Mouse (Mus musculus): ENCODE data around the gene Tns1. TPM values are rescaled to one million over a fixed set of nuclear protein-coding genes. Genes with fewer than 3 reads are reported as not detected.
"Not testable (repeated sequence)": the region's sequence is repeated elsewhere in the genome, so short reads cannot be mapped to it uniquely, and the experiment has no call there.

Gene Tns1
- total RNA-seq, 1 experiment from 2014 or later: 7.6 TPM

- ATAC-seq (ENCODE audit: extremely low read depth, insufficient number of reproducible peaks, low FRiP score, poor library complexity, severe bottlenecking): no peak
These were observed 210.9 kb downstream of the Tns1 start for GRCm38 (mm10) chr1:73913071-73914005.

GRCm38 (mm10) chr1:73912466-73912865, 211.8 kb downstream of the Tns1 start:
- no peak for ATAC-seq (ENCODE audit: extremely low read depth, insufficient number of reproducible peaks, low FRiP score, poor library complexity, severe bottlenecking)

GRCm38 (mm10) chr1:73911981-73912380, 212.3 kb downstream of the Tns1 start:
- no peak for ATAC-seq (ENCODE audit: extremely low read depth, insufficient number of reproducible peaks, low FRiP score, poor library complexity, severe bottlenecking)

- no peak for ATAC-seq (ENCODE audit: extremely low read depth, insufficient number of reproducible peaks, low FRiP score, poor library complexity, severe bottlenecking)
These were observed 213.5 kb downstream of the Tns1 start for GRCm38 (mm10) chr1:73910701-73911100.

- no peak for ATAC-seq (ENCODE audit: extremely low read depth, insufficient number of reproducible peaks, low FRiP score, poor library complexity, severe bottlenecking)
These were observed 214.1 kb downstream of the Tns1 start for GRCm38 (mm10) chr1:73910111-73910510.

GRCm38 (mm10) chr1:73909191-73909983, 214.9 kb downstream of the Tns1 start:
- ATAC-seq (ENCODE audit: extremely low read depth, insufficient number of reproducible peaks, low FRiP score, poor library complexity, severe bottlenecking): no peak

GRCm38 (mm10) chr1:73908081-73908960, 215.9 kb downstream of the Tns1 start:
- ATAC-seq (ENCODE audit: extremely low read depth, insufficient number of reproducible peaks, low FRiP score, poor library complexity, severe bottlenecking): no peak

GRCm38 (mm10) chr1:73907166-73907565, 217.1 kb downstream of the Tns1 start:
- no peak for ATAC-seq (ENCODE audit: extremely low read depth, insufficient number of reproducible peaks, low FRiP score, poor library complexity, severe bottlenecking)

- no peak for ATAC-seq (ENCODE audit: extremely low read depth, insufficient number of reproducible peaks, low FRiP score, poor library complexity, severe bottlenecking)
These were observed 217.9 kb downstream of the Tns1 start for GRCm38 (mm10) chr1:73906376-73906775.

GRCm38 (mm10) chr1:73905811-73906190, 218.4 kb downstream of the Tns1 start:
- no peak for ATAC-seq (ENCODE audit: extremely low read depth, insufficient number of reproducible peaks, low FRiP score, poor library complexity, severe bottlenecking)

GRCm38 (mm10) chr1:73905111-73905810, 219.0 kb downstream of the Tns1 start:
- ATAC-seq (ENCODE audit: extremely low read depth, insufficient number of reproducible peaks, low FRiP score, poor library complexity, severe bottlenecking): no peak

- no peak for ATAC-seq (ENCODE audit: extremely low read depth, insufficient number of reproducible peaks, low FRiP score, poor library complexity, severe bottlenecking)
These were observed 219.6 kb downstream of the Tns1 start for GRCm38 (mm10) chr1:73904641-73905040.

- ATAC-seq (ENCODE audit: extremely low read depth, insufficient number of reproducible peaks, low FRiP score, poor library complexity, severe bottlenecking): no peak
These were observed 221.2 kb downstream of the Tns1 start for GRCm38 (mm10) chr1:73903035-73903434.

GRCm38 (mm10) chr1:73902171-73902991, 221.9 kb downstream of the Tns1 start:
- peak; percentile 39; the same call in 1 of the 2 replicates for ATAC-seq (ENCODE audit: extremely low read depth, insufficient number of reproducible peaks, low FRiP score, poor library complexity, severe bottlenecking)

GRCm38 (mm10) chr1:73901496-73901899, 222.8 kb downstream of the Tns1 start:
- peak; percentile 69 for ATAC-seq (ENCODE audit: extremely low read depth, insufficient number of reproducible peaks, low FRiP score, poor library complexity, severe bottlenecking)

GRCm38 (mm10) chr1:73895451-73895850, 228.8 kb downstream of the Tns1 start:
- not testable (repeated sequence) for ATAC-seq (ENCODE audit: extremely low read depth, insufficient number of reproducible peaks, low FRiP score, poor library complexity, severe bottlenecking)

- ATAC-seq (ENCODE audit: extremely low read depth, insufficient number of reproducible peaks, low FRiP score, poor library complexity, severe bottlenecking): no peak
These were observed 243.5 kb downstream of the Tns1 start for GRCm38 (mm10) chr1:73880731-73881130.
